Mouse (Mus musculus): ENCODE measurements at regions not wholly inside any gene's neighbourhood (a gene's known extent, or its start where the extent isn't known, plus 50 kb on each side); places are given as distances from the start of the nearest gene placed in this dataset.

DNA sequence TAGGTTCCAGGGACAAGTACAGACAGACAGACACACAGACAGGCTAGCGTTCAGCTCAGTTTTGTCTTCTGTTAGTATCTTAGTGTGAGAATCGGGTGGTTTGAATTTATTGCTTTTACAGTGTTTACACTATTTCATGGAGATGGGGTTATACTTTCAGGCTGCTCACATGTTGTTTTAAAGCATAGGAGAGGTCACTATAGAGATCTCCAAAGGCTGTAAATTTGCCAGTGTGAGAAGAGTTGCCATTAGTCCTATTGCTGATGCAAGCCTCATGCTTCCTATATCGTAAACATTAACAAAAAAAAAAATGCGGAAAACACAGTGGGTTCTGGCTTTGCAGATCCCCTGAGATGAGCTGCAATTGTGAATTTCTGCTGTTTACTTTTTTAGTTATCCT is 75.5 kb upstream of the Eepd1 start:
- TF ChIP-seq HCFC1 (IDR thresholded peaks at IDR 0.05; ENCODE audit: borderline replicate concordance, insufficient read depth, low read length) (no peak), ZC3H11A (IDR thresholded peaks at IDR 0.05; ENCODE audit: borderline replicate concordance, low read depth, low read length) (no peak), MAFK (IDR thresholded peaks at IDR 0.05; ENCODE audit: insufficient read depth, low read depth, low read length) (no peak)
